Mouse (Mus musculus): ENCODE measurements around the gene Adamts15.

Adamts15 gene

GRCm38 (mm10) chr9:30922197-30922894 is at the start of gene Adamts15:
TSS of gene Adamts15 (minus strand) at chr9:30922452.
- ATAC-seq (ENCODE audit: low TSS enrichment): peak; percentile 75

GRCm38 (mm10) chr9:30971967-30972366 is 49.7 kb upstream of the Adamts15 start:
- no peak for ATAC-seq (ENCODE audit: low TSS enrichment)

- ATAC-seq (ENCODE audit: low TSS enrichment): no peak
These were observed 47.7 kb upstream of the Adamts15 start for GRCm38 (mm10) chr9:30970001-30970400.

- ATAC-seq (ENCODE audit: low TSS enrichment): no peak
These were observed 45.9 kb upstream of the Adamts15 start for GRCm38 (mm10) chr9:30968130-30968529.

- ATAC-seq (ENCODE audit: low TSS enrichment): no peak
These were observed 44.6 kb upstream of the Adamts15 start for GRCm38 (mm10) chr9:30966881-30967280.

- peak; percentile 84 for ATAC-seq (ENCODE audit: low TSS enrichment)
These were observed 42.4 kb upstream of the Adamts15 start for GRCm38 (mm10) chr9:30964685-30965084.

GRCm38 (mm10) chr9:30963780-30964179 is 41.5 kb upstream of the Adamts15 start:
- no peak for ATAC-seq (ENCODE audit: low TSS enrichment)

- no peak for ATAC-seq (ENCODE audit: low TSS enrichment)
These were observed 33.0 kb upstream of the Adamts15 start for GRCm38 (mm10) chr9:30955246-30955645.

- ATAC-seq (ENCODE audit: low TSS enrichment): peak; percentile 70; the same call in 1 of the 2 replicates
These were observed 31.0 kb upstream of the Adamts15 start for GRCm38 (mm10) chr9:30953287-30953686.

- no peak for ATAC-seq (ENCODE audit: low TSS enrichment)
These were observed 29.2 kb upstream of the Adamts15 start for GRCm38 (mm10) chr9:30951461-30951860.

- no peak for ATAC-seq (ENCODE audit: low TSS enrichment)
These were observed 28.3 kb upstream of the Adamts15 start for GRCm38 (mm10) chr9:30950592-30950991.

GRCm38 (mm10) chr9:30949971-30950370 is 27.7 kb upstream of the Adamts15 start:
- ATAC-seq (ENCODE audit: low TSS enrichment): no peak

GRCm38 (mm10) chr9:30949422-30949821 is 27.2 kb upstream of the Adamts15 start:
- no peak for ATAC-seq (ENCODE audit: low TSS enrichment)

GRCm38 (mm10) chr9:30945276-30945675 is 23.0 kb upstream of the Adamts15 start:
- no peak for ATAC-seq (ENCODE audit: low TSS enrichment)

GRCm38 (mm10) chr9:30944234-30944633 is 22.0 kb upstream of the Adamts15 start:
- no peak for ATAC-seq (ENCODE audit: low TSS enrichment)

GRCm38 (mm10) chr9:30943341-30943740 is 21.1 kb upstream of the Adamts15 start:
- ATAC-seq (ENCODE audit: low TSS enrichment): no peak

GRCm38 (mm10) chr9:30942512-30943313 is 20.5 kb upstream of the Adamts15 start, which contains the start of gene Adamts8:
TSS of gene Adamts8 (plus strand) at chr9:30942562.
- ATAC-seq (ENCODE audit: low TSS enrichment): peak; percentile 63

- ATAC-seq (ENCODE audit: low TSS enrichment): peak; percentile 81
These were observed 18.1 kb upstream of the Adamts15 start for GRCm38 (mm10) chr9:30940328-30940727.

- peak; percentile 67; the same call in 1 of the 2 replicates for ATAC-seq (ENCODE audit: low TSS enrichment)
These were observed 14.6 kb upstream of the Adamts15 start for GRCm38 (mm10) chr9:30936674-30937438.

GRCm38 (mm10) chr9:30934827-30935226 is 12.6 kb upstream of the Adamts15 start:
- no peak for ATAC-seq (ENCODE audit: low TSS enrichment)

- ATAC-seq (ENCODE audit: low TSS enrichment): peak; percentile 13; the same call in 1 of the 2 replicates
These were observed 10.1 kb upstream of the Adamts15 start for GRCm38 (mm10) chr9:30932346-30932745.

GRCm38 (mm10) chr9:30928759-30929158 is 6.5 kb upstream of the Adamts15 start:
- ATAC-seq (ENCODE audit: low TSS enrichment): no peak
